8 mouse cellular contexts compared by ENCODE assay signal in the genomic region with DNA sequence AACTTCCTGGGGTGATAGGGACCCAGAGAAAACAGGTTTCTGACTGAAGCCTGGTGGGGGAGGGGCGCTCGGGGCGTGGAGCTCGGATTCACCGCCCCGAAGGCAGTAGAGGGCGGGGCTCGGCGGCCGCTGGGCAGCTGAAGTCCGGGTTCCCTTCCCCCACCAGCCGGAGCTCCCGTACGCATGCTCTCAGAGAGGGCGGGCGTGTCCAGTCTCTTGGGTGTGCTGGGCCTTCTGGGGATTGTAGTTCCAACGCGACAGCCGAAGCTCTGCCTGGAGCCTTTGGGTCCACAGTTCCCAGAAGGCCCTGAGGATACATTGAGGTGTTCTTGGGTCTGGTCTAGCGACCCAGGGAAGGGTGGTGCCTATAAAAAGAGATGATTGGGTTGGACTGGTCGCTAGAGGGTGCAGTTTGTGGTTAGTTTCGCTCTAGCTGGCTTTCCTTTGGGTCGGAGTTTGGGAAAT. TPM values are rescaled to one million over a fixed set of nuclear protein-coding genes. Genes with fewer than 3 reads are reported as not detected.
DNase-seq lines count a peak whose midpoint lies in the region; ATAC-seq and TF ChIP-seq lines count a peak whose summit lies in the region.

No protein-coding gene starts in this region.

- H3K9ac ChIP-seq in lung, postnatal 0 days (replicated peaks; ENCODE audit: low read depth) = peak overlapping the region; percentile 81

- WGBS in hindbrain, embryonic 10.5 days = under 1% methylated on average over 23 of the region's 23 CpGs
- under 1% methylated on average over 22 of the region's 23 CpGs for WGBS in lung, postnatal 0 days

- TF ChIP-seq CTCF in lung, postnatal 0 days (IDR thresholded peaks at IDR 0.05) = peak; percentile 81

- ATAC-seq in lung, postnatal 0 days = peak; percentile 90

- H3K27ac ChIP-seq in hindbrain, embryonic 10.5 days = peak overlapping the region; percentile 91
- H3K27ac ChIP-seq in lung, postnatal 0 days (ENCODE audit: low read length) = peak overlapping the region; percentile 97

- DNase-seq in MEL-GATA-1-ER (ENCODE audit: extremely low read depth, low read depth) = peak; percentile 98
- DNase-seq in cerebellum, adult 8-10 months = peak; percentile 95
- peak; percentile 98 for DNase-seq in forelimb bud, embryonic 11.5 days (ENCODE audit: low read depth, low spot score)
- peak; percentile 97 for DNase-seq in hindbrain, embryonic 10.5 days (ENCODE audit: low spot score)
- peak; percentile 99 for DNase-seq in layer of hippocampus, adult 9-11 months
- peak; percentile 100 for DNase-seq in lung, postnatal 0 days (ENCODE audit: low spot score)
- peak; percentile 95 for DNase-seq in ovary, postnatal 14 days (ENCODE audit: low spot score)
- peak; percentile 94 for DNase-seq in thymus, postnatal 14 days

- H3K4me1 ChIP-seq in hindbrain, embryonic 10.5 days (replicated peaks) = peaks cover 13% of the 10 kb centered on the region
- peaks cover 8% of the 10 kb centered on the region; the same call in 1 of the 2 replicates for H3K4me1 ChIP-seq in lung, postnatal 0 days (ENCODE audit: insufficient read depth, low read depth, low read length)

- peak overlapping the region; percentile 80 for H3K4me3 ChIP-seq in hindbrain, embryonic 10.5 days
- peak overlapping the region; percentile 94 for H3K4me3 ChIP-seq in lung, postnatal 0 days (ENCODE audit: low read depth, low read length)

- TF ChIP-seq EP300 in lung, postnatal 0 days (IDR thresholded peaks at IDR 0.05) = no peak

- peak overlapping the region; percentile 78 for H3K4me2 ChIP-seq in lung, postnatal 0 days (replicated peaks; ENCODE audit: low read depth, low read length)

- H3K36me3 ChIP-seq in hindbrain, embryonic 10.5 days = peaks cover 24% of the 10 kb centered on the region
- H3K36me3 ChIP-seq in lung, postnatal 0 days (ENCODE audit: insufficient read depth, low read length) = no peaks in the 10 kb centered on the region; the same call in 1 of the 2 replicates

- H3K27me3 ChIP-seq in hindbrain, embryonic 10.5 days (ENCODE audit: insufficient read depth, poor library complexity, severe bottlenecking) = no peaks in the 10 kb centered on the region
- H3K27me3 ChIP-seq in lung, postnatal 0 days (replicated peaks; ENCODE audit: insufficient read depth, low read length) = no peaks in the 10 kb centered on the region

- H3K9me3 ChIP-seq in hindbrain, embryonic 10.5 days = no peaks in the 10 kb centered on the region
- H3K9me3 ChIP-seq in lung, postnatal 0 days (ENCODE audit: low read length) = no peaks in the 10 kb centered on the region

RNA-seq across cellular contexts. Expression of a gene that starts 1.0 kb away (rescaled TPM):
- polyA plus RNA-seq in hindbrain, embryonic 10.5 days (2016; fragmentation: Nextera tagmentation; extraction: Ambion mirVana) = 23.0 and 24.2 TPM in 2 replicates
- polyA plus RNA-seq in lung, postnatal 0 days (2015; fragmentation: Nextera tagmentation; extraction: Ambion mirVana) = 33.0 TPM in 2 replicates

RNA-seq across cellular contexts. Expression of a gene that starts 12.2 kb away (rescaled TPM):
- 21.5 and 23.6 TPM in 2 replicates for polyA plus RNA-seq in hindbrain, embryonic 10.5 days (2016; fragmentation: Nextera tagmentation; extraction: Ambion mirVana)
- 79.4 and 79.6 TPM in 2 replicates for polyA plus RNA-seq in lung, postnatal 0 days (2015; fragmentation: Nextera tagmentation; extraction: Ambion mirVana)

RNA-seq across cellular contexts. Expression of a gene that starts 24.6 kb away (rescaled TPM):
- polyA plus RNA-seq in hindbrain, embryonic 10.5 days (2016; fragmentation: Nextera tagmentation; extraction: Ambion mirVana) = 2.5 and 3.4 TPM in 2 replicates
- 73.2 and 75.2 TPM in 2 replicates for polyA plus RNA-seq in lung, postnatal 0 days (2015; fragmentation: Nextera tagmentation; extraction: Ambion mirVana)

RNA-seq across cellular contexts. Expression of a gene that starts 26.7 kb away (rescaled TPM):
- 40.6 and 41.8 TPM in 2 replicates for polyA plus RNA-seq in hindbrain, embryonic 10.5 days (2016; fragmentation: Nextera tagmentation; extraction: Ambion mirVana)
- polyA plus RNA-seq in lung, postnatal 0 days (2015; fragmentation: Nextera tagmentation; extraction: Ambion mirVana) = 61.7 and 63.4 TPM in 2 replicates

RNA-seq across cellular contexts. Expression of a gene that starts 27.0 kb away (rescaled TPM):
- 0.33 and 0.34 TPM in 2 replicates for polyA plus RNA-seq in hindbrain, embryonic 10.5 days (2016; fragmentation: Nextera tagmentation; extraction: Ambion mirVana)
- 0.20 and 0.21 TPM in 2 replicates for polyA plus RNA-seq in lung, postnatal 0 days (2015; fragmentation: Nextera tagmentation; extraction: Ambion mirVana)

Comparison
In these comparisons a context has a peak if more than half of its experiments do, and no peak if none do; other contexts are left out.
1. Peak in every context shown above with its lines: DNase-seq, ATAC-seq, H3K4me3 ChIP-seq and H3K27ac ChIP-seq.
2. RNA of a gene that starts 24.6 kb away (polyA plus RNA-seq): 73.2 to 75.2 TPM in lung, postnatal 0 days; 2.5 to 3.4 TPM in hindbrain, embryonic 10.5 days; every median in the first group is over 10 times any median in the second.